Mouse (Mus musculus): ENCODE results near the gene Peli2. TPM values are rescaled to one million over a fixed set of nuclear protein-coding genes. Genes with fewer than 3 reads are reported as not detected.

Gene Peli2
- total RNA-seq, 1 experiment from 2014 or later: 5.0 TPM

- no peak for ATAC-seq (replicated peaks; ENCODE audit: insufficient number of reproducible peaks, low FRiP score, low TSS enrichment, poor library complexity, severe bottlenecking)
Observed at GRCm38 (mm10) chr14:48171268-48171667, 50.6 kb downstream of the Peli2 start.

GRCm38 (mm10) chr14:48172026-48172425, 51.4 kb downstream of the Peli2 start:
- ATAC-seq (replicated peaks; ENCODE audit: insufficient number of reproducible peaks, low FRiP score, low TSS enrichment, poor library complexity, severe bottlenecking): no peak

- ATAC-seq (replicated peaks; ENCODE audit: insufficient number of reproducible peaks, low FRiP score, low TSS enrichment, poor library complexity, severe bottlenecking): no peak
Observed at GRCm38 (mm10) chr14:48172876-48173275, 52.3 kb downstream of the Peli2 start.

DNA sequence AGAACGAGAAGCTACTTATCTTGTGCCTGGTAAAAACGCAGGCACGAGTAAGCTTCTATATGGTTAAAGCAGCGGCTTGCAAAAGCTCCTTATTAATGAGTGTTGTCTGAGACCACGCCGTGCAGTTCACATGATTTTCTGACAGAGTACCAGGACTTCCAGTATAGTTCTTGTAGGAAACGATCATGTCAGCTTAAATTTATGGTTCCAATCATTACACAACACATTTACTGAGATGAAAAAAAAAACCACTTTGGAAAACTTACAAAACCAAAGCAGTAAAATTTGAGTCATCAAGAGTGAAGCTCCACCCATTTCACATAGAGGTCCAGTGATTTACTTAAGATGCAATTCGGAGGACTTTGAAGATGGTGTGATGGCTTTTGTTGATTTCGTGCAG, 53.2 kb downstream of the Peli2 start:
- no peak for ATAC-seq (replicated peaks; ENCODE audit: insufficient number of reproducible peaks, low FRiP score, low TSS enrichment, poor library complexity, severe bottlenecking)

DNA sequence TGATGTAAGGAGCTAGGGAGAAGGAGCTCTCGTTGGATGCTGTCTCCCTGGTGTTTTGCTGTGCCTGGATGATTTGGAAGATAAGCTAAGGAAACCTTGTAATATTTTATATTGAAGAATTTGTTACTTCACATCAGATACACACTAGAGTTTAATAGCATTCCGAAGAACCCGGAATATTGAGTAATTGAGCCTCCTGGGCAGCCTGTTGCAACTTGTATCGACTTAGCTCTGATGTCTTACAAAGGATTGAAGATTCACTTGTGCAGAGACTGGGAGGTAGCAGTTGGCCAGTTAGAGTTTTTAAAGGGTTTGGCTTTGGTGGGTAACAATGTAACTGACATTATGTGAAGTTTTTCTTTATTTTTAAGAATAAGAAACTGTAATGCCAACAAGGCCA, 53.7 kb downstream of the Peli2 start:
- no peak for ATAC-seq (replicated peaks; ENCODE audit: insufficient number of reproducible peaks, low FRiP score, low TSS enrichment, poor library complexity, severe bottlenecking)

DNA sequence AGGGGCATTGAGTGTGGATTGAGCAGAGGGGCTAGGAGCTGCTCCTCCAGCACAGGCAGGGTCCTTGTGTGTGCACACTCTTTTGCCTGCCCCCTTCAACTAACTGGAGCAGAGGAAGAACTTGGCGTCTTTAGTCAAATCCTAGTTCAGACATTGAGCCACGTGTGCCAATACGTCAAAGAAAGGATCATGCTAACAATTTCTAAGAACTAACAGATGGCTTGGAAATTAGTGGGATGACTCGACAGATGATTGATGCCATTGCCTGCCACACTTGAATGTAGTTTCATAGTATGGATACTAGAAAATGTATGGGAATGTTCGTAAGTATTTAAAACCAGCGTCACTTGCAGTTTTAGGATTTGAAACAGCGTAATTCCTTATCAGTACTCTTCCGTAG, 54.5 kb downstream of the Peli2 start:
- no peak for ATAC-seq (replicated peaks; ENCODE audit: insufficient number of reproducible peaks, low FRiP score, low TSS enrichment, poor library complexity, severe bottlenecking)

DNA sequence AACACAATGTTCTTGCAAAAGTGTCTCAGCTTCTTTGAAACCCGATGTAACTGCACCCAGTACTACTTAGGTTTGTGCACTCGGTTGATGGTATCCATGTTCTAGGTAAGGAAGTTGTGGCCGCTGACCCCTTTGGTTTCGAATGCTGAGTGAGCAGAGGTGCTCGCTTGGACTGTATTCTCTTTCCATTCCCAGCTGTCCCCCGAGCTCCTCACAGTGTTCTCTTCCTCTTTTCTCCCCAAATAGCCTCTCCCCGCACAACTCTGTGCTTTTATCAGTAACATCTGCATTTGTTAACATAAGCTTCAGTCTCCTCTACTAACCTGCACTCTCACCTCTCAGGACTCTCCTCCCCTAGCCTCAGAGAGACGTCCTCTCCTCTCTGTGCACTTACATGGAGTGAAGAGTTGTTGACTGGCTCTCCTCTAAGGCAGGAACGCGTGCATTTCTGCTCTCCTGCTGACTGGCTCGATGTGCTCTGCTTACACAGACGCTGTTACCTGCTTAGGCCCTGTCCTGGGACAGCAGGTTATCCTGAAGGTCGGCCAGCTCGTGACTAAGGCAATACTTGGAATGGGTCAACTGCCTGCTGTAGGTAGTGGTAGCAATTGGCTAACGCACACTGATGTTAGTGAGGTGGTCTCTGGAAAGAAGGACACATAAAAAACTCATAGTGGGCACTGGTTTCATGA, 57.8 kb downstream of the Peli2 start:
- no peak for ATAC-seq (replicated peaks; ENCODE audit: insufficient number of reproducible peaks, low FRiP score, low TSS enrichment, poor library complexity, severe bottlenecking)

GRCm38 (mm10) chr14:48179021-48179420, 58.4 kb downstream of the Peli2 start:
- no peak for ATAC-seq (replicated peaks; ENCODE audit: insufficient number of reproducible peaks, low FRiP score, low TSS enrichment, poor library complexity, severe bottlenecking)

- no peak for ATAC-seq (replicated peaks; ENCODE audit: insufficient number of reproducible peaks, low FRiP score, low TSS enrichment, poor library complexity, severe bottlenecking)
Observed at GRCm38 (mm10) chr14:48186302-48186701, 65.7 kb downstream of the Peli2 start.

DNA sequence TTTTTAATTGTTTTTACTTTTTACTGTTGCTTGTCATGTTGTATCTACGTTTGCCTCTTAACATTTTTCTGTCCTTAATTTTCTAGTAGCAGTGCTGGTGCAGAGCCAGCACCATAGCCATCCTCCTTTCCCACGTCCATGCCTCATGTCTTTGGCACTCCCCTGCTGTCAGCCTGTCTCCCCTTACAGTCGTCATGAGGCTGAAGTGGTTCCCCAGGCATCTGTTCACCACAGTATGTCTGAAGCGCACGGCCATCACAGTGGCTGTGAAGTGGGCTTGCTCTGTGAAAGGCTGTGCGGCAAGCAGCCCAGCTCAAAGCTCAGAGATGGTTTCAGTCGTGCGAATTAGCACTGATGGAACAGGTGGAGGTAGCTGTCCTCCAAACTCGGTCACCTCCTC, 66.5 kb downstream of the Peli2 start:
- ATAC-seq (replicated peaks; ENCODE audit: insufficient number of reproducible peaks, low FRiP score, low TSS enrichment, poor library complexity, severe bottlenecking): no peak

GRCm38 (mm10) chr14:48189330-48189729, 68.7 kb downstream of the Peli2 start:
- no peak for ATAC-seq (replicated peaks; ENCODE audit: insufficient number of reproducible peaks, low FRiP score, low TSS enrichment, poor library complexity, severe bottlenecking)

- ATAC-seq (replicated peaks; ENCODE audit: insufficient number of reproducible peaks, low FRiP score, low TSS enrichment, poor library complexity, severe bottlenecking): no peak
Observed at GRCm38 (mm10) chr14:48190946-48191345, 70.3 kb downstream of the Peli2 start.

GRCm38 (mm10) chr14:48191925-48192324, 71.3 kb downstream of the Peli2 start:
- ATAC-seq (replicated peaks; ENCODE audit: insufficient number of reproducible peaks, low FRiP score, low TSS enrichment, poor library complexity, severe bottlenecking): no peak

DNA sequence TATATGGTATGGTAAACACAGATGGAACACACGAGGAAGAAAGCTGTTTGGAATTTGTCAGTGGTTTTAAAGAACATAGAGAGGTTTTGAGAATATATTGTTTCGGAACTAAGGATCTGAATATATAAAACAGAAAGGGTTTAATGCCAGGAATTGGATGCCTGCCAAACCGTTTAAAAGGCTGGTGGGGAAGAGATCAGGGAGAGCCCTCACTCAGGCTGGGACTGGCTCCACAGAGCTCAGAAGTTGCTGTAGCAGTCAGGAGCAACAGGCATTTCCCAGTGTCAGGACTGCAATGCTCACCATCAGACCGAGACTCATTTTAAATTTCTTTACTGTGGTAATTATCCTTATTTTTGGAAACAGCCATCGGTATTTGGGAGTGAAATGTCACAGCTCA, 76.2 kb downstream of the Peli2 start:
- ATAC-seq (replicated peaks; ENCODE audit: insufficient number of reproducible peaks, low FRiP score, low TSS enrichment, poor library complexity, severe bottlenecking): no peak

- ATAC-seq (replicated peaks; ENCODE audit: insufficient number of reproducible peaks, low FRiP score, low TSS enrichment, poor library complexity, severe bottlenecking): no peak
Observed at GRCm38 (mm10) chr14:48197287-48197686, 76.7 kb downstream of the Peli2 start.

DNA sequence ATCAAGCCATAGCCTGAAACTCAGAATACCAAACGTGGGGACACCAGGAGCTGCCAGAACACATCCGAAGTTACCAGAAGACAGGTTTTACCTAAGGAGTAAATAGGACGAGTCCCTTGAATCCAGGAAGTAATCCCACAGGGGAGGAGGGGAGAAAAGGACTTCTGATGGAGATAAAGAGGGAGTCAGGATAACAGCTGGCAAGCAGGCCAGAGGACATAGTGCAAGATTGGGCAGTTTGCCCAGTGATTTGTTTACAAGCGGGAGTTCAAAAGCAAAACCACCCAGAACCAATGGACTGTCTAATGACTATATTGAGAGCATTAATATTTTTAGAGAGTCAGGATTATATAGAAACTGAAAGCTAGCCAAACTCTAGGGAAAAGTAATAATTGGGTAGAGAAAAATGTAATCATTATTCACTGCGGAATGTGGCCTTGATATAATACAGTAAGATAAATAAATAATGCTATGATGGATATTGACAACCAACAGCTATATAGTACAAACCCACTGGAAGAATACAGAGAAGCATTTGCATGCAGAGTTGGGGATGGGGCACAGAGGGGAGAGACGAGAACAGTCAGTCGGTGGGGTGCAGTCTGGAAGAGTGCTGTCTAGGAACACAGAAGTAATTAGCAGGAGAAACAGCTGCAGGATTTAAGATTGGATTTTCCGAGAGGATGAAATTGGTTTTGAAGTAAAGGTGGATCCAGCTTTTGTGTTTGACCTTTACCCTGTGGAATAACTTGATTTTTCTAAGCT, 77.7 kb downstream of the Peli2 start:
- no peak for ATAC-seq (replicated peaks; ENCODE audit: insufficient number of reproducible peaks, low FRiP score, low TSS enrichment, poor library complexity, severe bottlenecking)

GRCm38 (mm10) chr14:48198957-48199356, 78.3 kb downstream of the Peli2 start:
- ATAC-seq (replicated peaks; ENCODE audit: insufficient number of reproducible peaks, low FRiP score, low TSS enrichment, poor library complexity, severe bottlenecking): no peak

GRCm38 (mm10) chr14:48199506-48199905, 78.9 kb downstream of the Peli2 start:
- no peak for ATAC-seq (replicated peaks; ENCODE audit: insufficient number of reproducible peaks, low FRiP score, low TSS enrichment, poor library complexity, severe bottlenecking)

DNA sequence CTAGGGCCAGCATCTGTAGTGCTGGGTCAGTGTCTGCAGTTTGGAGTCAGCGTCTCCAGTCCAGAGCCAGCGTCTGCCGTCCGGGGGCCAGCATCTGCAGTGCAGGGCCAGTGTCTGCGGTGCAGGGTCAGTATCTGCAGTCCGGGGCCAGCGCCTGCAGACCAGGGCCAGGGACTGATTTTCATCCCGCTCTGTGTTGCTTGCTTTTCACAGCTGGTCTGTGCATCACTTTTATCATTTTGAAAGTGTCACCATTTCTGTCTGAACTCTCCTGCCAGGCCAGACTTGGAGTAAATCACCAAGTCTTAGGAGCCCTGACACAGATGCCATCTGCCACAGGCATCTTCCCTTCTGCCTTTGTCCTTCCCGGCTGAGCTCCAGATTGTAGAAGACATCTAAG, 79.7 kb downstream of the Peli2 start:
- ATAC-seq (replicated peaks; ENCODE audit: insufficient number of reproducible peaks, low FRiP score, low TSS enrichment, poor library complexity, severe bottlenecking): no peak

DNA sequence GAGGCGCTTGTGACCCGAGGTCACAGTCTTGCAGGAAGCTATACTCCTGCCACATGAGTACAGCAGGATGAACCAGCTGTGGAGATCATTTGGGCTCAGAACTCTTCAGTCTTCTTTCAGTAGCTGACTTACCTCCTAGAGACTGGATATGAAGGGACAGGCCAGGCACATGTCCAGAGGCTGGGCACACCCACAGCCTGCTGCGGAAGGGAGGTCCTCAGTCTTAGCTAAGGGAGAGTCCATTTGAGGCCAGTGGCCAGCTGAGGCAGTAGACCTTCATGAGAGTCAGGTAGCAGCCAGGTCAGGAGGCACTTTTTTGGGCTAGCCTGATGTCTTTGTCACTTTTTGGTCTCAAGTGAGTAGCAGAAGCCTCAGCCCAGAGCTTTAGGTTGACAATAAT, 80.2 kb downstream of the Peli2 start:
- no peak for ATAC-seq (replicated peaks; ENCODE audit: insufficient number of reproducible peaks, low FRiP score, low TSS enrichment, poor library complexity, severe bottlenecking)
